Mouse (Mus musculus): Measurements from ENCODE around the gene Mcur1. TPM values are rescaled to one million over a fixed set of nuclear protein-coding genes. Genes with fewer than 3 reads are reported as not detected.

Gene Mcur1
- polyA plus RNA-seq, 1 experiment = 23.2 TPM

- WGBS = 33% methylated on average over 7 of the region's 7 CpGs
- no peak for TF ChIP-seq POLR2A (IDR thresholded peaks at IDR 0.05; ENCODE audit: borderline replicate concordance, extremely low read depth, low read depth, low read length)
- TF ChIP-seq CTCF (IDR thresholded peaks at IDR 0.05; ENCODE audit: insufficient read depth, low read length) = no peak
- peaks cover 11% of the 10 kb centered on the region for H3K4me1 ChIP-seq (ENCODE audit: control insufficient read depth, insufficient read depth, low read length)
- H3K4me3 ChIP-seq (replicated peaks; ENCODE audit: extremely low read depth, low read depth, low read length) = no peak overlapping the region
- no peak for DNase-seq
Measured at GRCm38 (mm10) chr13:43523906-43524480, 36.0 kb downstream of the Mcur1 start.

GRCm38 (mm10) chr13:43521940-43522339 lies 38.1 kb downstream of the Mcur1 start:
- no peak for DNase-seq
- Histone ChIP-seq H3K4me3 (replicated peaks; ENCODE audit: extremely low read depth, low read depth, low read length) (no peak overlapping the region), H3K4me1 (ENCODE audit: control insufficient read depth, insufficient read depth, low read length) (peaks cover 11% of the 10 kb centered on the region)
- no peak for TF ChIP-seq CTCF (IDR thresholded peaks at IDR 0.05; ENCODE audit: insufficient read depth, low read length)
- no peak for TF ChIP-seq POLR2A (IDR thresholded peaks at IDR 0.05; ENCODE audit: borderline replicate concordance, extremely low read depth, low read depth, low read length)
- 78% methylated on average over 5 of the region's 5 CpGs for WGBS

GRCm38 (mm10) chr13:43519251-43519650 lies 40.7 kb downstream of the Mcur1 start:
- H3K4me3 ChIP-seq (replicated peaks; ENCODE audit: extremely low read depth, low read depth, low read length) = no peak overlapping the region
- WGBS = 63% methylated on average over 6 of the region's 6 CpGs
- no peak for TF ChIP-seq POLR2A (IDR thresholded peaks at IDR 0.05; ENCODE audit: borderline replicate concordance, extremely low read depth, low read depth, low read length)
- no peak for TF ChIP-seq CTCF (IDR thresholded peaks at IDR 0.05; ENCODE audit: insufficient read depth, low read length)
- peaks cover 2% of the 10 kb centered on the region for H3K4me1 ChIP-seq (ENCODE audit: control insufficient read depth, insufficient read depth, low read length)
- DNase-seq = no peak

GRCm38 (mm10) chr13:43517371-43517770 lies 42.6 kb downstream of the Mcur1 start:
- DNase-seq = no peak
- 61% methylated on average over 8 of the region's 8 CpGs for WGBS
- H3K4me1 ChIP-seq (ENCODE audit: control insufficient read depth, insufficient read depth, low read length) = no peaks in the 10 kb centered on the region
- no peak overlapping the region for H3K4me3 ChIP-seq (replicated peaks; ENCODE audit: extremely low read depth, low read depth, low read length)
- TF ChIP-seq POLR2A (IDR thresholded peaks at IDR 0.05; ENCODE audit: borderline replicate concordance, extremely low read depth, low read depth, low read length) = no peak
- TF ChIP-seq CTCF (IDR thresholded peaks at IDR 0.05; ENCODE audit: insufficient read depth, low read length) = no peak

- Histone ChIP-seq H3K4me1 (ENCODE audit: control insufficient read depth, insufficient read depth, low read length) (no peaks in the 10 kb centered on the region), H3K4me3 (replicated peaks; ENCODE audit: extremely low read depth, low read depth, low read length) (no peak overlapping the region)
- DNase-seq = no peak
- no peak for TF ChIP-seq CTCF (IDR thresholded peaks at IDR 0.05; ENCODE audit: insufficient read depth, low read length)
- TF ChIP-seq POLR2A (IDR thresholded peaks at IDR 0.05; ENCODE audit: borderline replicate concordance, extremely low read depth, low read depth, low read length) = no peak
- WGBS = 62% methylated on average over 6 of the region's 6 CpGs
Measured at GRCm38 (mm10) chr13:43516931-43517330, 43.1 kb downstream of the Mcur1 start.

GRCm38 (mm10) chr13:43516119-43516518 lies 43.9 kb downstream of the Mcur1 start:
- DNase-seq = no peak
- Histone ChIP-seq H3K4me1 (ENCODE audit: control insufficient read depth, insufficient read depth, low read length) (no peaks in the 10 kb centered on the region), H3K4me3 (replicated peaks; ENCODE audit: extremely low read depth, low read depth, low read length) (no peak overlapping the region)
- TF ChIP-seq POLR2A (IDR thresholded peaks at IDR 0.05; ENCODE audit: borderline replicate concordance, extremely low read depth, low read depth, low read length) (no peak), CTCF (IDR thresholded peaks at IDR 0.05; ENCODE audit: insufficient read depth, low read length) (no peak)
- WGBS = 87% methylated on average over 5 of the region's 5 CpGs

- 70% methylated on average over 8 of the region's 8 CpGs for WGBS
- TF ChIP-seq CTCF (IDR thresholded peaks at IDR 0.05; ENCODE audit: insufficient read depth, low read length) (no peak), POLR2A (IDR thresholded peaks at IDR 0.05; ENCODE audit: borderline replicate concordance, extremely low read depth, low read depth, low read length) (no peak)
- no peak overlapping the region for H3K4me3 ChIP-seq (replicated peaks; ENCODE audit: extremely low read depth, low read depth, low read length)
- DNase-seq = no peak
- H3K4me1 ChIP-seq (ENCODE audit: control insufficient read depth, insufficient read depth, low read length) = no peaks in the 10 kb centered on the region; the same call in 1 of the 2 replicates
Measured at GRCm38 (mm10) chr13:43514950-43515358, 45.0 kb downstream of the Mcur1 start.

GRCm38 (mm10) chr13:43512736-43513135 lies 47.3 kb downstream of the Mcur1 start:
- Histone ChIP-seq H3K4me3 (replicated peaks; ENCODE audit: extremely low read depth, low read depth, low read length) (no peak overlapping the region), H3K4me1 (ENCODE audit: control insufficient read depth, insufficient read depth, low read length) (no peaks in the 10 kb centered on the region; the same call in 1 of the 2 replicates)
- no peak for DNase-seq
- WGBS = 82% methylated on average over 3 of the region's 3 CpGs
- TF ChIP-seq CTCF (IDR thresholded peaks at IDR 0.05; ENCODE audit: insufficient read depth, low read length) (no peak), POLR2A (IDR thresholded peaks at IDR 0.05; ENCODE audit: borderline replicate concordance, extremely low read depth, low read depth, low read length) (no peak)

- no peak for TF ChIP-seq POLR2A (IDR thresholded peaks at IDR 0.05; ENCODE audit: borderline replicate concordance, extremely low read depth, low read depth, low read length)
- TF ChIP-seq CTCF (IDR thresholded peaks at IDR 0.05; ENCODE audit: insufficient read depth, low read length) = no peak
- 73% methylated on average over 3 of the region's 3 CpGs for WGBS
- Histone ChIP-seq H3K4me1 (ENCODE audit: control insufficient read depth, insufficient read depth, low read length) (peaks cover 3% of the 10 kb centered on the region), H3K4me3 (replicated peaks; ENCODE audit: extremely low read depth, low read depth, low read length) (no peak overlapping the region)
- no peak for DNase-seq
Measured at GRCm38 (mm10) chr13:43505798-43506197, 54.2 kb downstream of the Mcur1 start.

- H3K4me3 ChIP-seq (replicated peaks; ENCODE audit: extremely low read depth, low read depth, low read length) = peak overlapping the region; percentile 33
- H3K4me1 ChIP-seq (ENCODE audit: control insufficient read depth, insufficient read depth, low read length) = peaks cover 3% of the 10 kb centered on the region; the same call in 1 of the 2 replicates
- TF ChIP-seq CTCF (IDR thresholded peaks at IDR 0.05; ENCODE audit: insufficient read depth, low read length) = no peak
- 0 out of 2 replicates have a peak, but pooled peaks have one; percentile 34 for TF ChIP-seq POLR2A (IDR thresholded peaks at IDR 0.05; ENCODE audit: borderline replicate concordance, extremely low read depth, low read depth, low read length)
- peak; percentile 58 for DNase-seq
- 5% methylated on average over 19 of the region's 19 CpGs for WGBS
Measured at GRCm38 (mm10) chr13:43503395-43503850, 56.6 kb downstream of the Mcur1 start.
